Mouse (Mus musculus): ENCODE results near the gene Mtss1l.

DNA sequence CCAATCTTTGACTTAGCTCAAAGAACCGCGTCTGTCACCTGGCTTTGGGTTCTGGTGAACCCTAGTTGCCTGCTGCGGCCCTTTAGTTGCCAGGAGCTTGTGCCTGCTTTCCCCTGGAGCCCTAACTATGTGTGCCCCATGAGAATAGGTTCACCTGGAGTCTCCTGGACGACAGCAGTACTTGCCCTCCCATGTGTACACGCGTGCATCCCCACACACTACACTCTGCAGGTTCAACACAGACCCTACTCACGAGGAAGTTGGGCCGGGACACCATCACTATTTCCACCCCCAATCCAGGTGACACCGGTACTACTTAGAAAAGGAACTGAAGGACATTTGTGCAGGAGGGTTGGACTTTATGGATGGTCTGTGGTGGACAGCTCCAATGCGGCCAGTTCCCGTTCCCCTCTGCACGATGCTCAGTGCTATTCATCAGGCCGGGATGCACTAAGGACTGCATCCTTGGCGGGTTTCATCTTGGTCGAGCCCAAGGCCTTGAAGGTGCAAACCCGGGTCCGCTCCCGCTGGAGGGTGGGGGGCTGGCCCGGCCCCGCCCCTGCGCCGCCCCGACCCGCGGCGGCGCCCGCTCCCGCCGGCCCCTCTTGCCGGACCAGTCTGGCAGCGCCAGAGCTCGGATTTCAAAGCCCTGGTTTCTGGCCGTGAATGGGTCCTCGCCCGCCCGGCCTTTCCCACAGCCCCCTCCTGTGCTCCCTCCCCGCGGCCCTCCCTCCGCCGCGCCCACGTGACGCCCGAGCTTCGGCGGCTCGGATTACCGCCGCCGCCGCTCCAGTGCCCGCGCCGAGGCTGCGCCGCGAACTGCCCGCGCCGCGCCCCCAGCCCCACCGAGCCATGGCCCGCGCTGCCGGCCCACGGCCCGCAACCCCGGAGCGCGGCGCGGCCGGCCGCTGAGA lies at the start of gene Mtss1l:
- TF ChIP-seq CTCF (conservative IDR thresholded peaks at IDR 0.05 in 1 of 2, IDR thresholded peaks at IDR 0.05 in 1 of 2; ENCODE audit: low read depth in 2 of 2, low read length in 2 of 2) (no peak), GABPA (IDR thresholded peaks at IDR 0.05; ENCODE audit: insufficient replicate concordance, low read depth, low read length) (no peak), POLR2A (IDR thresholded peaks at IDR 0.05; ENCODE audit: low read depth, low read length) (no peak), BHLHE40 (IDR thresholded peaks at IDR 0.05; ENCODE audit: low read depth, low read length) (0 out of 2 replicates have a peak, but pooled peaks have one; percentile 36), EP300 (IDR thresholded peaks at IDR 0.05; ENCODE audit: low read length) (no peak), CHD1 (IDR thresholded peaks at IDR 0.05; ENCODE audit: low read depth, low read length) (no peak), TCF12 (IDR thresholded peaks at IDR 0.05; ENCODE audit: low read depth, low read length) (no peak), ZKSCAN1 (IDR thresholded peaks at IDR 0.05; ENCODE audit: borderline replicate concordance, low read depth, low read length) (no peak)

Measured in CH12.LX (cell line).